Mouse (Mus musculus) brain, embryonic 14.5 days (tissue): ENCODE data around the gene Gm43720. TPM values are rescaled to one million over a fixed set of nuclear protein-coding genes. Genes with fewer than 3 reads are reported as not detected.

Source experiments
- DNase-seq: peaks from one replicate; pipeline ENCODE4 v3.0.0-alpha.2; 2011; ENCODE audit warnings: low read depth
- CTCF ChIP-seq: fragments of 200-500 bp; IDR thresholded peaks from 2 replicates; pipeline ENCODE4 v1.5.1; 2012; ENCODE audit warnings: inconsistent platforms, mild to moderate bottlenecking, moderate library complexity, borderline replicate concordance; ENCODE audit not compliant: insufficient read depth, insufficient read length; ENCODE audit errors: extremely low read depth
- POLR2A ChIP-seq: fragments of 200-500 bp; IDR thresholded peaks from 2 replicates; pipeline ENCODE4 v1.6.1; 2012; ENCODE audit warnings: mild to moderate bottlenecking, inconsistent platforms, borderline replicate concordance; ENCODE audit not compliant: poor library complexity, insufficient read depth, insufficient read length, severe bottlenecking; ENCODE audit errors: extremely low read depth
- polyA plus RNA-seq: library from polyadenylated mRNA; depleted of rRNA; stranded (reverse); fragments of >200 nt; gene quantifications from 2 replicates; pipeline ENCODE4 v1.2.3, GENCODE M21; 2012

Gene Gm43720
- polyA plus RNA-seq, 1 experiment: 0.48 TPM

DNA sequence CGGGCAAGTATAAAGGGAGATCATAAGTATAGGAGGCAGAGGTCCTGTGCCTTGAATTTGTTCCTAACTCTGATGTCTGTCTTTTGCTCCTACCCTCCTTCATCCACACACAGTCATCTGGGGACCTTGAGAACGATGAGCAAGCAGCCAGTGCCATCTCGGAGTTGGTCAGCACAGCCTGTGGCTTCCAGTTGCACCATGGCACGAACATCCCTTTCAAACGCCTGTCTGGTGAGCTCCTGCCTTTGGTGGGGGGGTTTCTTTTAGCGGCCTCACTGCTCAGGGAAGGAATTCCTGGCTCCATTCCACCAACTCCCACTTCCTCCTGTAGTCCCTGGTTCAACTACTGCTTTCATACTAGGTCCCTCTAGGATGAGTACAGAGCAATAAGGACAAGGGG lies 21.2 kb downstream of the Gm43720 start:
- TF ChIP-seq POLR2A: no peak
- TF ChIP-seq CTCF: no peak
- no peak for DNase-seq

DNA sequence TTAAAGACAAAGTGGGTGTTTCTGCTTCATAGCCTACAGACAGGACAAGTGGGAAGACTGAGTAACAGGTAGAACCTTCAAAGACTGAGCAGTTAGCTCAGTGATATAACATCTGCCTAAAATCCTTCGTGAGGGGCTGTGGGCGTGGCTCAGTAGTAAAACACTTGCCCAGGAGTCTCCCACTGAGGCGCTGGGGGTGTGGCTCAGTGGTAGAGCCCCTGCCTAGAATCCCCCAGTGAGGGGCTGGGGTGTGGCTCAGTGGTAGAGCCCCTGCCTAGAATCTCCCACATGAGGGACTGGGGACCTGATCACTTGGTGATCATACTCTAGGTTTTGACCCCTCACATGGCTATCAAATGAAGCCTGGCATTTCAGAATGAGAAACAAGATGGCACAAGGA lies 21.7 kb downstream of the Gm43720 start:
- DNase-seq: no peak
- TF ChIP-seq CTCF: no peak
- no peak for TF ChIP-seq POLR2A

DNA sequence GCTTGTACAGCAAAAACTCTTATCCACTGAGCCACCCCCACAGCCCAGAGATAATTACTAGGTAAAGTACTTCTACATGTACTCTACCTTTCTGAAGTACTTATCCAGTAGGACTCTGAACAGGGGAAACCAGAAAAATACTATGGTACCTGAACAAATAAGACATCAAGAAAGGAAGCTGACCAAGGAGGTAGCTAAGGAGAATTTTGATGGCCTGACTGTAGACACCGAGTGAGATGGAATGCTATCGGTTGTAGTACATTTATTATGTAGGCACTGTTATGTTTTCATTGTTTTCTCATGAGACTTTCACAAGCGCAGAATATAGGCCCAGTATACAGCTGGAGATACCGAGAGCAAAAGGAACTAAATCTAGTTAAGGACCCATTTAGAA lies 22.2 kb downstream of the Gm43720 start:
- TF ChIP-seq CTCF: no peak
- no peak for TF ChIP-seq POLR2A
- DNase-seq: no peak

DNA sequence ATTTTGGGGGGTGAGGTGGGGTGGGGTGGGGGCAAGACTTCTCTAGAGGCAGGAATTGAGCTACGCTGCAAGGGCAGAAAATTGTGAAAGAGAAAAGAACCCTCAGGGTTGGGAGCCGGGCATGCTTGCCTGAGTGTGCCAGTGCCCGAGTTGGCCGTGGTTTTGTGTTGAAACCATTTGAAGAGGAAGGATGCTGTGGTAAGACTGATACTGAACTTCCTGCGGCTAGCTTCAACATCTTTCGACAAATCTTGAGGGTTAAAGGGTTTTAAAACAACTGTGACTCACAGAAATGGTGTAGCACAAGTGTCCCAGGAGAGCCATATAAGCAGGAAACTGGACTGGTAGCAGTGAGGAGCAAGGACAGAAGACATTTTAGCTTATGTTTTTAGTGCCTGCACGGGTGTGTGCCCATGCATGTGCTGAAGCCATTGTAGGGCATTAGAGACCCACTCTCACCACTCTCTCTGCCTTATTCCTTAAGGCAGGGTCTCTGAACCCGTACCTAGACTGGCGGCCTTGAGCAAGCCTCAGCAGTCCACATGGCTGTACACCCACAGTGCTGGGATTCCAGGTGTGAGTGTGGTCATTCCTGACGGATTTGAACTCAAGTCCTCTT lies 22.7 kb downstream of the Gm43720 start:
- DNase-seq: no peak
- TF ChIP-seq POLR2A: no peak
- TF ChIP-seq CTCF: no peak

DNA sequence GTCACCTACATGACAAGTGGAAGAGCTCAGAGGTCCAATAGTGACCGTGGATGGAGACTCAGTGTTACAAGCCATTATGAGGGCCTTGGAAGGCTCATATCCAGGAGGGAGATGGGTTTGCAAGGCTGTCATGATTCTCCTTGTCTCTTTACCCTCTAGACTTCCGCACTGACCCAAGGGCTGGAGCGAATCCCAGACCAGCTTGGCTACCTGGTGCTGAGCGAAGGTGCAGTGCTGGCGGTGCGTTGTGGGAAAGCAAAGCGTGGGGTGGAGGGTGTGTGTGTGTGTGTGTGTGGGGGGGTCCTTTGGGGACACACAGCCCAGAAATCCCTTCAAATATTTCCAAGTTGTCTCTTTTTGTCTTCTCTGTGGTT lies 23.7 kb downstream of the Gm43720 start:
- TF ChIP-seq CTCF (no peak), POLR2A (no peak)
- DNase-seq: no peak

DNA sequence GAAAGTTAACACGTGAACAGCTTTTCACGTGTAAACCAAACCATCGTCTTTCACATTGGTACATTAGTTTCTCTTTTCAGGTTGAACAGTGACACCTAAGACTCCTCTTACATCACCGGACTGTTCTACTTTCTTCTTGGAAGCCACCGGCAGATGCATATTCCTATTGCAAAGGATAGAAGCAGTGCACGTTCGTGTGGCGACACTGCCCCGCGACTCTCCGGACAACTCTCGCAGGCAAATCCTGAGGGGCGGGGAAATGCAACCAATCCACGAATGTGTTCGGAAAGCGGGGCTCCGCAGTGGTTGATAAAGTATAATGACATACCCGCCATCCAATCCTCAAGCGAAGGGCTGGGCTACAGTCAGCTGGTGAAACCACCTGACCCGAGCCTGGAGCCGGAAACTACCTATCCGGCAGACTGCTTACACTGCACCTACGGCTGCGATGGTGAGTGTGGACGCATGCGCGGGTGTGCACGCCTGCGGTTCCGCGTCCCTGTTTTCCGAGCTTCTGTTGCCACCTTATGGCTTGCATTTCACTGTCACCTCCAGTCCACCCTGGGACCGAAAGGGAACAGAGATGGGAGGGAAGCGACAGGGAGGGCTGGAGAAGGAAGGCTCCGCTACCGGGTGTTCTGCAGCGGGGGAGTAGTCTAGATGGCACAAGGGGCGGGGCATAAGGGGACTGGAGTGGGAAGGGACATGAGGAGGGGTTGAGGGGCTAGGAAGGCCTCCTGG lies 24.2 kb downstream of the Gm43720 start, which contains the start of gene Lamtor4:
Gene Lamtor4, plus strand, starts transcription at position 130 of the 741 bp plus-strand sequence.
- TF ChIP-seq CTCF: peak; percentile 17; the same call in 1 of the 2 replicates
- TF ChIP-seq POLR2A: peak; percentile 28; the same call in 1 of the 2 replicates
- peak; percentile 99 for DNase-seq

DNA sequence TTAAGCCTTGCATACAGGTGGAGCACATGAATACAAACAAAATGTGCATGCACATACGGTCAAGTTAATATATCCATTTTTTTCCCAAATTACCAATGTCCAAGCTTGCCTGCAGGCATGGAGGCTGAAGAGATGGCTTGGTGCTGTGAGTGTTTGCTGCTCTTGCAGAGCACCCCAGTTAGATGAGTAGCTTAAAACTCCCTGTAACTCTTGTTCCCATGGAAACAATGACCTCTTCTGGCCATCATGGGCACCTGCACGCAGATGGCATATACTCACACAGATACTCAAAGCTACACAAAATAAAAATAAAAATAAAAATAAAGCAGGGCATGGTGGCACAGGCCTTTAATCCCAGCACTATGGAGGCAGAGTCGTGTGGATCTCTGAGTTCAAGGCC lies 26.7 kb downstream of the Gm43720 start:
- no peak for TF ChIP-seq POLR2A
- TF ChIP-seq CTCF: no peak
- no peak for DNase-seq

DNA sequence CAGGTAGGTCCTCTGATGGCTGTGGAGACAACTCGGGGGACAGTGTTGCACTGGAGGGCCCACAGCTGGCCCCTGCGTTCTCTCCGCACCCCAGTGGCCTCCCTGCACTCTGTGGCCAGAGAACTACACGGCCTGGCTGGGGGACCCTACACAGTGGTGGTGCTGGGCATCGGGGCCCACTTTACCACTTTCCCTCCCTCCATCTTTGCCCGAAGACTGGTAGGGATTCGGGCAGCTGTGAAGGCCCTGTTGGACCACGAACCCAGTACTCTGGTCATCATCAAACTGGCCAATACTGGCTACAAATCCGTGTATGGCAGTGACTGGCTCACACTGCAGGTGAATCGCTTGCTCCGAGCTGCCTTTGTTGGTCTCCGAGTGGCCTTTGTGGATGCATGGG lies 28.6 kb downstream of the Gm43720 start:
- TF ChIP-seq POLR2A: no peak
- no peak for TF ChIP-seq CTCF
- no peak for DNase-seq

DNA sequence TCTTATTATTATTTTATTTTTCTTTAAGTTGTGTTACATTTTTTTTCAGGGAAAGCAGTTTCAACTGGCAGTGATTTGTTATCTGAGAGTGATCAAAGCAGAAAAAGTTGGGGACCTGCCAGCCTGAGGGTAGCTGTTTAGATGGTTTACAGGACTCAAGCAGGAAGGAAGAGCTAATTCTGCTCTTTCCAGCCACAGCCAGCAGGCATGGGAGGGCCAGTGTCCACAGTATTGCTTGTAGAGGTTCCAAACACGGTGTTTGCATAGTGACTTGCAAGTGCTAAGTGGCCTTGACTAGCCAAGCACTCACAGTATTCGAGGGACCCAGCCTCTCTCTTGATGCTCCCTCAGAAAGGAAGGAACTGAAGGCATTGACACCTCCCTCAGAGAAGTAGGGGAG lies 38.2 kb downstream of the Gm43720 start:
- no peak for TF ChIP-seq CTCF
- no peak for TF ChIP-seq POLR2A
- no peak for DNase-seq

DNA sequence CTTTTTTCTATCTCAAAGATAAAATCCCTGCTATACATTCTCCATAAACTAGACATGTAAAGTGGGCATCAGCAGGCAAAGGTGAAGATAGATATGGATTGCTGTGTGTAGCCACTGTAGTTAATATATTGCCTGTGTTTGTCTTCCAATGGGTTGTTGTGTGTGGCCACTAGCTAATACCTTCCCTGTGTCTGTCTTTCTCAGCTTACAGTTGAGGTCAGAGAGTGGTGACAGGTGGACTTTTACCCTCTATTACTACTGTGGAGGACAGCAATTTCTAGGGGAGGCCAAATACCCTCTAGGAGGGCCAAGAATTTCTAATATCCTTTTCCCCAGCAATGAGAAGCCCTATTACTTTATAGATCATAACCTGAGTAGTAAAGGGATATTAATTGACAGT lies 45.5 kb downstream of the Gm43720 start:
- TF ChIP-seq POLR2A (no peak), CTCF (no peak)
- no peak for DNase-seq

DNA sequence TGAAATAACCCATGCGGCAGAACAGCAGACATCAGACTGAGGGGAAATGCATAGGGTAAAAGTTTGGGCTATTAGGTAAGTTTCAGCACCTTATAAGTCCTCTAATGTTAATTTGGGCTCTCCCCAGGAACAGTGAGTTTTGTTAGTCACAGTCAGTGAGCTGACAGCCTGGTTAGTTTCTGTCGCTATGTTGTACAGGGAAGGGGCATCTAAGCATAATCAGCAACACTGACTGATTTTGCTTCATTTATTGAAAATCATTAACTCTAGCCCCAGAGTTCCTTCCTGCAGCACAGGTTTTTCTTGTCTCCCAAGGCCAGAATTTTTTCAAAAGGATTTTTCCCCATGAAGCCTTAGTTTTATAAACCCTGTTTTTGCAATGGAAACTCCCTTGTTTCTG lies 46.0 kb downstream of the Gm43720 start:
- no peak for DNase-seq
- no peak for TF ChIP-seq CTCF
- no peak for TF ChIP-seq POLR2A

DNA sequence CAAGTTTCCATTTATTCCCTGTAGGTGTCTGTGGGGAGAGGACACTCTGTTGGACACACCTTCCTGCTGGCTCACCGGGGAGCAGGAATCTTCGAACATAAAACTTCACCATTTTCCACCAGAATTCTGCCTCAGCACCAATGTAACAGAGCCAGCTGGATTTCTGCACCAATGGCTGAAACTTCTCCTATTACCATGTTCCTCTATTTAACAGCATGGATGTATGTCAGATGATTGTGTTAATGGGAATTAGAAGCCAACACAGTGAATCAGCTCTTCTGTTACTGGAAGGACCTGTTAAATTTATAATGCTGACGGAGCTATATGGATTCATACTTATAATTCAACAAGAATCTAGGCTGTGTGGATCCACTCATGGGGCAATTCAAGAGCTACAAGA lies 50.2 kb downstream of the Gm43720 start:
- DNase-seq: no peak
- TF ChIP-seq POLR2A (no peak), CTCF (no peak)
